Mouse (Mus musculus) heart, postnatal 4 days (tissue): ENCODE measurements around the gene Ugt1a8. TPM values are rescaled to one million over a fixed set of nuclear protein-coding genes. Genes with fewer than 3 reads are reported as not detected.

ENCODE experiments used
- DNase-seq: peaks from one replicate; pipeline ENCODE4 v3.0.0; 2021
- total RNA-seq, 2 experiments: library from RNA; stranded (reverse); gene quantifications; 2 replicates each; pipeline ENCODE4 v1.2.3; 2021

The Ugt1a8 gene
- total RNA-seq, 2 experiments from 2014 or later: not detected

DNA sequence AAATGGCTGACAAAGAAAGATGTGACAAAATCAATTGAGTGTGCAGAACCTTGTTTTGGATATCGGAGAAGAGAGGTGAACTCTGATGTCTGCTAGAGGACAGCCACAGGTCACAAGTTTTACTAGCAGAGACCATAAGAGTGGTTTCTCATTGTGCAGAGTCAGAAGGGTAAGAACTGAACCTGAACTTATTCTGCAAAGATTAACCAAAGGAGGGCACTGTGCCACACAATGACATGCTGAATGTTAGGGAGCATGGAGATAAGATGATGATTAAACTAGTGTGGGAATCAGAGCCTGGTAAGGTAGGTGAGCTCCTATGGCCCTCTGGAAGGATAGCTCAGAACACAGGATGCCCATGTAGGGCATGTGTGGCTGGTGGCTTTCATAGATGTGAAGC lies 108.1 kb downstream of the Ugt1a8 start:
- DNase-seq: no peak

DNA sequence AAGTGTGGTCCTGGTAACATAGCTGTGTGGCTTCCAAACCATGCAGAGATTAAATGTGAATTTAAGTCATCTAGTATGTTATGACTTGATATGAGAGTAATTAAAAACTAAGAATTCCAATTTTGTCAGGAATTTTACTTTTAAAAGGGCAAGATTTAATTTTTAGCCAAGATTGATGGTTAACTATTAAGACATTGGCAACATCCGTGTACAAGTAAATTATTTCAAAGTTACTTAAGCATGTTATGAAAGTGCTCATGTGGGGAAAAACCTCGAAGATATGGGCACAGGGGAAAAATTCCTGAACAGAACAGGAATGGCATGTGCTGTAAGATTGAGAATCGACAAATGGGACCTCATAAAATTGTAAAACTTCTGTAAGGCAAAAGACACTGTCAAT lies 109.8 kb downstream of the Ugt1a8 start:
- no peak for DNase-seq

DNA sequence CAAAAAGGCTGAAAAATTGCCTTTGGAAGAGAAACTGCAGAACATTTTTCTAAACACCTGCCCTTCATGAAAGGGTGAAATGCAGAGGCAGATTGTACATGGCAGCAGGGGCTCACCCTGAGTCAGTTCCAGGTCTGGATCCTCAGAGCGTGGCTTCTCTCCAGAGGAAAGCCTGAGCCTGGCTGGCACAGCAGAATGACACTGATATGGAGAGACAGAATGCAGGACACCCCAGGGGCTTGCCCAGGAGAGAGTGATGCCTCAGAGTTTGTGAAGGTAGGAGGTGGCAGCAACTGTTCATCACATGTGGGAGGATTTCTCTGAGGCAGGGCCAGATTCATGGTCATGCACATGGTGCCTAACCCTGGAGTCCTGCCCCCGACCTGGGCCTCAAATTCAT lies 112.4 kb downstream of the Ugt1a8 start:
- no peak for DNase-seq

DNA sequence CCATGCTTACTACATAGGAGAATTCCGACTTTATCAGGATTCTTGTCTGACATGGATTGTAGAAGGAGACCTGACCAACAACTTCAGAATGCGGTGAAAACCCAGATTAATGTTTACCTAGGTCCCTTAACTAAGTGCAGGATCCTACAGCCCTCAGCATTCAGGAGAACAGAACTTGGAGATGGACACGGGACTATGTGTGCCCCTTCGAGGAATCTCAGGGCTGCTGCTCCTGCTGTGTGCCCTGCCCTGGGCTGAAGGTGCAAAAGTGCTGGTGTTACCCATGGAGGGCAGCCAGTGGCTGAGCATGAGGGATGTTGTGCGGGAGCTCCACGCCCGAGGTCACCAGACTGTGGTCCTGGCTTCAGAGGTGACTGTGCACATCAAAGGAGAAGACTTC lies 112.8 kb downstream of the Ugt1a8 start, which contains the start of gene Ugt1a2:
Ugt1a2 (plus strand) TSS at position 146 of the 400 bp plus-strand sequence.
- no peak for DNase-seq

DNA sequence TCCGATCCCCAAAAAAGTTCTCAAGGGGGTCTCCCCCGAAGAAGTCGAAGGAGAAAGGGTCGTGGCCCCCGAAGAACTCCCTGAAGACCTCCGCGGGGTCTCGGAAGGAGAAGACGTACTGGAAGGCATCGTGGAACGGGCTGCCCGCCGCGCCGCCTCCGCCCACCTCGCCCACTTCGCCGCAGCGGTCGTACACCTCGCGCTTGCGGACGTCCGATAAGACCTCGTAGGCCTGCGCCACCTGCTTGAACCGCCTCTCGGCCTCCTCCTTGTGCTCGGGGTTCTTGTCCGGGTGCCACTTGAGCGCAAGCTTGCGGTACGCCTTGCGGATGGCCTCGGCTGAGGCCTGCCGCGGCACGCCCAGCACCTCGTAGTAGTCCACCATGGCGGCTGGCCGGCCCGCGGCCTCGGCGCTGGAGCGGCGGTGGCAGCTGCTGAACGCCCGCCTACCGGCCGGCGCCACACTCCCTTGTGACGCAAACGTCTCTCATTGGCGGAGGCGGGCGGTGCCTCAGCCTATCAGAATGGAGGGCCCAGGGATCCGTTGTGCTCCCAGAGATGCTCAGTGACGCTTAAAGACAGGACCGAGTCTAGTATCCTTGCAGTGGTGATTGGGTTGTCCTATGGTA lies 117.8 kb downstream of the Ugt1a8 start, which contains the start of gene Dnajb3:
Dnajb3 (minus strand) TSS at position 489 of the 629 bp plus-strand sequence.
- DNase-seq: peak; percentile 80

DNA sequence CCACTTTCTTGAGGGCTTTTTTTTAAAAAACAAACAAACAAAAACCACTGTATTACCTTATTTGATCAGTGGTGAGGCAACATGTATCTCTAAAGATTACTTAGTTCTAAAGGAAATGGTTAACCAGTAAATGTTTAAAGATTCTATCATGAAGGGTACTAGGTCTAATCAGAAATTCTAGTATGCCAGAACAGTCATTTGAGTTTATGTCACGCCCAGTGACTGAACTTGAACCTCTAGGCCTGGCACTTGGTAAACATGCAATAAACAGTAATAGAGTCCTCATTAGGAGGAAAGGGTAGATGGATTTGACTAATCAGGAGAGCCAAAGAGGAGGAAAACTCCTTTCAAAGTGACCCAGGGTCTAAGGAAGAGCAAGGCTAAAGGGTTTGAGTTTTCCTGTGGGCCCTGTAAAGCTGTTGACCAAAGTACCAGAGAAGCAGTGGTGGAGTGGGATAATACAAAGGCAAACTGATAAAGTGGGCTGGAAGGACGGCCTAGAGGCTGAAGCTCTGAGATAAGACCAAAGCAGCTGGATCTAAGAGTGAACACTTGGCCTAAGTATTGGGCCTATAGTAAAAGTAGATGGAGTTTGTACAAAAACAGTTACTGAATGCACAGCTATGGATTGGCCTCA lies 119.3 kb downstream of the Ugt1a8 start:
- DNase-seq: no peak

DNA sequence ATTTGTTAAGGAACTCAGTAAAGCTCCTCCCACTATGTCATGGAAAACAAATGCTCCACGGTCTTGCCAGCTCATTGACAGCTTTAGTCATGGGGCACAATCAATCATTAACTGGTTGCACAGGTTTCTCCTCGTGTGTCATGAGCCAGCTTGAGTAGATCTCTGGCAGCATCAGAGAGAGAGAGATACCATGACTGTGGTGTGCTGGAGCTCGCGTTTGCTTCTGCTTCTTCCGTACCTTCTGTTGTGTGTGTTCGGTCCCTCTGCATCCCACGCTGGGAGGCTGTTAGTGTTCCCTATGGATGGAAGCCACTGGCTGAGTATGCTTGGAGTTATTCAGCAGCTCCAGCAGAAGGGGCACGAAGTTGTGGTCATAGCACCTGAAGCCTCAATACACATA lies 124.2 kb downstream of the Ugt1a8 start, which contains the start of gene Ugt1a1:
Ugt1a1 (plus strand) TSS at position 148 of the 400 bp plus-strand sequence.
- DNase-seq: no peak

DNA sequence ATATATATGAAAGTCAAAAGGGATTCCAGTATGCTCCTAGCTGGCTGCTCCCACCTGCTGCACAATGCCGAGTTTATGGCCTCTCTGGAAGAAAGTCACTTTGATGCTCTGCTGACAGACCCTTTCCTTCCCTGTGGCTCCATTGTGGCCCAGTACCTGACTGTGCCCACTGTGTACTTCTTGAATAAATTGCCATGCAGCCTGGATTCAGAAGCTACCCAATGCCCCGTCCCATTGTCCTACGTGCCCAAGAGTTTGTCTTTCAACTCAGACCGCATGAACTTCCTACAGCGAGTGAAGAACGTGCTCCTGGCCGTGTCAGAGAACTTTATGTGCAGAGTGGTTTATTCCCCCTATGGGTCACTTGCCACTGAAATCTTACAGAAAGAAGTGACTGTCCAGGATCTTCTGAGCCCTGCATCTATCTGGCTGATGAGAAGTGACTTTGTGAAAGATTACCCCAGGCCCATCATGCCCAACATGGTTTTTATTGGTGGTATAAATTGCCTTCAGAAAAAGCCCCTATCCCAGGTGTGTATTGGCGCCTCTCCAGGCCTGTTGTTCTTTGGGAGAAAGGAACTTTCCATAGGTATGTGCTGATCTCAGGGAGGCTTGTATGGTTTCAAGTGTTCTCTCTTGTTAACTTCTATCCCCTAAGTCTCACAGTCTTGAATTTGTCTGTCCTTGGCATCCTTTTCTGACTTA lies 124.9 kb downstream of the Ugt1a8 start:
- no peak for DNase-seq

DNA sequence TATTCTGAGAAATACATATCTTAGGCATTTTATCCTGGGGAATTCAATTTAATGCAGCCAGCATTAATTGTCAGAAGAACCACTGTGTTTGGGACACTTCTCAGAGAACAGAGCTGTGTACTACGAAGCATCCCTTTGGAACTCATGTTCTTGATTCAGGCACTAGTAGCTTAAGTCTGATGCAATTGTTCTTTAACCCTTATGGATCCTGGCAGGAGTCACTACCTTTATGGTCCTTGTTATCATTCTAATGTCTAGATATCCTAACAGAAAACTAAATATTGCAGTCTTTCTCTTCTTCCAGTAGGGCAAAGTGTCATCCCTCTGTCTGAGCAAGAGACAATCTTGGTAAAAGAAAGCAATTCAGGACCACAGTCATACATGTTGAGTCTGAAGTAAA lies 125.4 kb downstream of the Ugt1a8 start:
- DNase-seq: no peak

DNA sequence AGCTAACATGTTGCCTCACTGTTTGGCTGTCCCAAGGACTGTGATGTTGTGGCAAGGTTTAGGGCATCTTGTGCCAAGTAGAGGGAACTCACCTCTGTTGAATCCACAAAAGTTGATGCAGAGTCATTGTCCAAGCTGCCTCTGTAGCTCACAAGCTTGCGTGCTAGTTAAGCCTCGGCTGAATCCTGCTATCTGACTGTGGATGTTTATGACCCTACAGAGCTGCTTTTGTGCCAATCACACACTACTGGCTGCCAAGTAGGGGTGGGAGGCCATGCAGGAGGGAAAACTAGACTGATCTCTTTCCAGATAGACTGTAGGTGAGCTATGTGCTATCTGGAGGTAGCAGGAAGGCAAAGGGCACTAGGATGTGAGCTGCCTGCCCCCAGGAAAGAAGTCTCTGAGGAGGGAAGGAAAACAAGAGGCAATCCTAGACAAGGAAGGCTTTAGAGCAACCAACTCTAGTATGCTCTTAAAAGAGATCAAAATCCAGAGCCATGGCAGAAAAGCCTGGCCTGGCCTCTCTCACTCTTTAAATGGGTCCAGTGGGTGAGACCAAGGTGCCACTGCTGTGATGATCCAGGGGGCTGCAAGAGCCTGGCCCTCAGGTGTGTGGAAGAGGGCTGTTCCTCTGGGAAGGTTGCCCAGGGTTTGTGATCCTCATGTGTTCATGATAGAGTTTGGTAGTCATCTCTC lies 126.3 kb downstream of the Ugt1a8 start:
- DNase-seq: peak; percentile 15

DNA sequence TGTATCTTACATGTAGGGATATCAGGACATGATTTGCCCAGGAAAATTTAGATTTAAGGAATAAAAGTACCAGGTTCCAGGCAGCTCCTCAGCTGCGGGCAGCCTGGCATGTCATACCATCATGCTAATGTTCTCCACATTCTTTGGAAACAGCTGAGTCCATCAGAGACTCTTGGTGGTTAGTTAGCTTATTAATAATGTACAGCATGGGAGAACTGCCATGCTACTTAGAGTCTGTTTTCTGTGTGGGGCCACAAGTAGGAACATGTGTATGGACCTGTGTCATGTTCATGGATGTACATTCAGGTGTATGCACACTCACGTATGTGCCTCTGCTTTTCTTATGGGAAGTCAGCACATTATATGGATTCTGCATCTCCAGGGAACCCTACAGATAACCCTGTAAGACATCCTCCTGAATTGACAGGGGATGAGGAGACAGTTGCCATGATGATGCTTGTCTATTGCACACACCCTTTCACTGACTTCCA lies 126.9 kb downstream of the Ugt1a8 start:
- DNase-seq: peak; percentile 4

DNA sequence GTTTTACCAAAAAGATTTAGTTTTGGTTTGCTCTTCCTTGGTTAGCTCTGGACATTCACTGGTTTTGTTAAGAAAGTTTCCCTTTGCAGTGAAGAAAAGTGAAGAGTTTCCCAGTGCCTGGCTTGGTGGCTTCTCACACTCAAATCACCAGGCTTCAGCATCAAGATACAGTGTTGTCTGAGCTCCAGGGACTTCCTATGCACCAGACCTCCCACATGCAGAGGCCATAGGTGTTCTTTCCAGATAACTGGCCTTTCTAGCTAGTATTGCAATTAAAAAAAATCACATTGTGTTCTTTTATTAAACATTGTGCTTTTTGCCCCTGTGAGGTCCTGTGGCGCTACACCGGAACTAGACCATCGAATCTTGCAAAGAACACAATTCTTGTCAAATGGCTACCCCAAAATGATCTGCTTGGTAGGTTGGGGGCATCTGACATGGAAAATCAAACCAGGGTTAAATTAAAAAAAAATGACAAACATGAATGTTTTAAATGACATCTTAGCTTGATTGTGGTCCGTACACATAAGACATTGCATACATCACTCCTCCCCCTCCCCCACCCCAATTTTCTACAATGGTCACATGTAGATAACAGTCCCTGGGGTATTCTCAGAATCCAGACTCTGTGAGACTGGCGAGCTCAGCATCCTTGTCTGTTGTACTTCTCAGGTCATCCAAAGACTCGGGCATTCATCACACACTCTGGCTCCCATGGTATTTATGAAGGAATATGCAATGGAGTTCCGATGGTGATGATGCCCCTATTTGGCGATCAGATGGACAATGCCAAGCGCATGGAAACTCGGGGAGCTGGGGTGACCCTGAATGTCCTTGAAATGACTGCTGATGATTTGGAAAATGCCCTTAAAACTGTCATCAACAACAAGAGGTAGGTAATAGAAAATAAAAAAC lies 128.1 kb downstream of the Ugt1a8 start:
- DNase-seq: peak; percentile 7

DNA sequence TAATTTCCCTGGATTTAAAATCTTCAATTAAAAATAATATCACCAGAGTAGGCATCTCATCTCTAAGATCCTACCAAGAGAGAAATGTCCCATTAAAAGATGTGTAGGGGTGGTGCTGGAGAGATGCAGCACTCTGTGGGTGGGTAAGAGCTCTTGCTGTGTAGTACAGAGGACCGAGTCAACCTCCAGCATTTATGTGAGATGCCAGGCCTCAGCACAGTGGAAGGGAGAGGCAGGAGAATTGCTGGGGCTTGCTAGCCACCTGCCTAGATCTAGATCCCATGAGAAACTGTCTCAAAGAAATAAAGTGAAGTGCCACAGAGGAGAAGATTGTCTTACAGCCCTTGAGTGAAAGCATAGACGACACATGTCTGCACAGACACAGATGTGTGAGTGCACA lies 128.9 kb downstream of the Ugt1a8 start:
- DNase-seq: no peak

DNA sequence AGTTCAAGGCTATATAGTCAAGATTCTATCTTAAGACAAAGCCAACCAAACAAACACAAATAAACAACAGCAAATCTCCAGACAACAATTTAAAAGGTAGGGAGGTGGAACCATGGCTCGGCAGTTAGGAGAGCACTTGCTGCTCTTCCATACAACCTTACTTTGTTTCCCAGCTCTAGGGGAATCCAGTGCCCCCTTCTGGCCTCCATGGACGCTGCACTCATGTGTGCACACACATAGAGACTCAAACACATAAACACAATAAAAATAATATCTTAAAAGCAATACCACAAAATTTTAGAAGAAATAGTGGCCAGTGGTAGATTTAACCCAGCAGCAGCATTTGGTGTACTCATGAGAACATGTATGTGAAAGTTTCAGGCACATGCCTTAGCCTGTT lies 129.5 kb downstream of the Ugt1a8 start:
- DNase-seq: no peak

DNA sequence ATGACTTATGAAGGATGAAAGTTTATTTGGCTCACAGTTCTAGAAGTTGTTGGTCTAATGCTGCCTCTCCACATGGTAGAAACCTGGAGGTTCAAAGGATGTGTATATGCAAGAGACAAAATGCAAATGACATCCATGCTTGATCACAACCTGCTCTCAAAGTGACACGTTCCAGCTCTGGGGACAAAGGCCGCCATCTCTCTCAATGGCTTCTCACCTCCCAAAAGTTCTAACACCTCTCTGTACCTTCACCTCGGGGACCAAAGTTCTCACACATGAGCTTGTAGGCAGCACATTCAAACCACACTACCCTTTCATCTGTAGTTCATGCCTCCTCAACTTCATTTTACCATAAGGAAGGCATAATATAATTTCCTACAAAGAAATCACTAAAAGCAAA lies 130.0 kb downstream of the Ugt1a8 start:
- DNase-seq: no peak

DNA sequence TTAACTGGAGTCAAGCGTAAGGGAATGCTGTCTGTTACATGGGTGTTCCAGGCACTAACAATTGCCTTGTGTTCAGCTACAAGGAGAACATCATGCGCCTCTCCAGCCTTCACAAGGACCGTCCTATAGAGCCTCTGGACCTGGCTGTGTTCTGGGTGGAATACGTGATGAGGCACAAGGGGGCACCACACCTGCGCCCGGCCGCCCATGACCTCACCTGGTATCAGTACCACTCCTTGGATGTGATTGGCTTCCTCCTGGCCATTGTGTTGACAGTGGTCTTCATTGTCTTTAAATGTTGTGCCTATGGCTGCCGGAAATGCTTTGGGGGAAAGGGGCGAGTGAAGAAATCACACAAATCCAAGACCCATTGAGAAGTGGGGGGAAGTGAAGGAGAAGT lies 130.4 kb downstream of the Ugt1a8 start:
- DNase-seq: no peak

DNA sequence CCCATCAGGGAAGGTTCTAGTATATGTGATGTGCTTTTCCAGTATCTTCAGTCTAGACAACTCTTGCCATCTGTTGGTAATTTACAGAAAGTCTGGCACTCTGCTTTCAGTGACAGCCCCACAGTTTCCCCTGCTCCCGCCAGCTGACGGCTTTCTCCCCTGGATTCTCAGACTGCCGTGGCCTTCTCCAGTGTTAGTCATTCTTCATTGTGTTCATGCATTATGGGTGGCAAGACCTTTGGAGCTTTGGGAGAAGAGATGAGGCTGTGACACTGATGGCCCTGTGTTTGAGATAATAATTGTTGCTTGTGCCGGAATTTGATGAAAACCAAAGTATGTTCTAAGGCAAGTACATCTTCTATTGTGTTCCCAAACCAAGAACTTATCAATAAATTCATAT lies 131.0 kb downstream of the Ugt1a8 start:
- DNase-seq: no peak

DNA sequence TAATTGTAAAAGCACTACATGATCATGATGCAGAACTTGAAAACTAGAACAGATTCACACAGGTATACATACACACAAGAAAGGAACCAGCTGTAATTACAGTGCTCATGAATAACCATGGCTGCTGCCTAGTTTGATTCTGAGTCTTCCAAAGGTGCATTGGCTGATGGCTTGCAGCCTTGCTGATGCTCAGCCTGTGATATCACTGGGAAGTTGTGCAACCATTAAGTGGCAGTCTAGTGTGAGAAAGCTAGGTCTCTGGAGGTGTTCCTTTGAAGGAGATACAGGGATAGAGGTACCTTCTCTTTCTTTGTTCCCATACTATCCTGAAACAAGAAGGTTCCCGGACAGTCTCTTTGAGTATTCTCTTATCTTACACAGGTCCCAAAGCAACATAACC lies 131.4 kb downstream of the Ugt1a8 start:
- no peak for DNase-seq

DNA sequence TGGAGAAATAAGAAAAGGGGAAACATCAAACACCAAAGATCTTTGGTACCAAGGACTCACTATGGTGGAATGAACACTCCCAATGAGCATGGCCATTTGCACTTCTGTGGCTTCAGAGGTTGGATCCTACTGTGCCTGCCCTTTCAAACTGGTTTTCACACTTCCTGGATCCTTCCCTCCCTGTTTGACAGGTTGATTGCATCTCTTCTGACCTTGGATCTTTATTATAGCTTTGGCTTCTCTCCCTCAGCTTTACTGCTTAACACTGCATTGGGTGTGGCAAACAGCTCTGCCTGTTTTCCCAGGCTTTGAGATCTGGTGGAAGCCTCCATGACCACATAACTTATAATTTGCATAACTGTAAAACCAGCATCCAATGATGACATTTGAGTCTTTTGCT lies 132.7 kb downstream of the Ugt1a8 start:
- DNase-seq: no peak

DNA sequence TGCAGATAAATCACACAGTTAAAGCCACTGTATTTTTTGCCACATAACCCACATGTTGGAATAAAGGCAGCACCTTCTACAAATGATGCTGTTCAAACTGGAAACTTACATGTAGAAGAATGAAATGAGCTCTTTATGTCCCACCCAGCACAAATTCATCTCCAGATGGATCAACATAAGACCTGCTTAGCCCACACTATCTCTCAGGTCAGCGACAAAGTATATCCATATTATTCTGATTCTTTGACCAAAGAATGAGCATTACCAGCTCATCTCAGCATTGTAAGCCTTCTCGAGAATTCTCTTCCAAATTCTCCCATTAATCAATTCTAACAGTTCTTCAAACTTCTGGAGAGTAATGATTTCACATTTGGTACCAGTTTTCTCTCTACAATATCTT lies 134.6 kb downstream of the Ugt1a8 start:
- no peak for DNase-seq

DNA sequence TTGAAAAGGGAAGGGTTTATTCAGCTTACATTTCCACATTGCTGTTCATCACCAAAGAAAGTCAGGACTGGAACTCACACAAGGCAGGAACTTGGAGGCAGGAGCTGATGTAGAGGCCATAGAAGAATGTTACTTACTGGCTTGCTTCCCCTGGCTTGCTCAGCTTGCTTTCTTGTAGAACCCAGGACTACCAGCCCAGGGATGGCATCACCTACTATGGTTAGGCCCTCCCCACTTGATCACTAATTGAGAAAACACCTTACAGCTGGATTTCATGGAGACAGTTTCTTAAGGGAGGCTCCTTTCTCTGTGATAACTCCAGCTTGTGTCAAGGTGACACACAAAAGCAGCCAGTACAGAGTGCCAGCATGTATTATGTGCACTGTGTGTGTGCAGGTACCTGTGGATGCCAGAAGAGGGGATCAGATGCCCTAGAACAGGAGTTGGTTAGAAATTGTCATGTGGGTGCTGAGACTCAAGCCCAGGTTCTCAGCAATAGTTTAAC lies 135.4 kb downstream of the Ugt1a8 start:
- peak; percentile 9 for DNase-seq

DNA sequence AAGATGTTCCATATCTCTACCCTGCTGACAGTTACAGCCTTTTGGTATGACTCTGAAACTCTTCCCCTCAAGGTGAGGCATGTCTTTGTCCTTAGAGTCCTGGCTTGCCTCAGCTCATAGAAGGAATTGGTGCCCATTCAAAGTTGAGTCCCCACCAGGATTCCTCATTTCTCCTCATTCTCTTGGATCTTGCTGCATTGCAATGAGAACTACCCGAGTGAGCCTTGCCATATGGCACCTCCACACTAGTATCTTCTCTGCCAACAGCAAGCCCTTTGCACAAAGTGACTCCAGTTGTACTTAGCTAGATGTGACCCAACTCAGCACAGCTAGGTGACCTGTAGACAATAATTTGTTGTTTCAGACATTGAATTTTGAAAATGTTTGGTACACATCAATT lies 136.0 kb downstream of the Ugt1a8 start:
- DNase-seq: peak; percentile 5
